Mouse (Mus musculus): ENCODE results near the gene Qsox2.

- no peak for TF ChIP-seq CTCF (IDR thresholded peaks at IDR 0.05; ENCODE audit: extremely low read depth, insufficient read depth, insufficient read length, insufficient replicate concordance)
- no peak for TF ChIP-seq POLR2A (IDR thresholded peaks at IDR 0.05; ENCODE audit: low read depth, low read length)
Measured at GRCm38 (mm10) chr2:26264646-26265045, 27.3 kb upstream of the Qsox2 start.

All from spleen, adult 2 months (tissue).